Mouse (Mus musculus) forebrain, postnatal 0 days (tissue): ENCODE measurements around the gene Tipin. TPM values are rescaled to one million over a fixed set of nuclear protein-coding genes. Genes with fewer than 3 reads are reported as not detected.

Experiments used
- ATAC-seq: fragments of 200-750 bp; cut with Nextera tagmentation; 2 replicates; pipeline ENCODE4 v1.8.0; 2017; ENCODE audit warnings: mild to moderate bottlenecking, moderate library complexity
- DNase-seq: peaks from one replicate; pipeline ENCODE4 v3.0.0-alpha.2; 2015
- H3K27ac ChIP-seq: fragments of 300-500 bp; sonication (generic); 2 replicates; pipeline ENCODE4 v1.5.1; 2014; ENCODE audit warnings: low read depth, mild to moderate bottlenecking, antibody characterized with exemption, low read length, moderate library complexity, mixed read lengths
- H3K27me3 ChIP-seq: fragments of 300-500 bp; sonication (generic); 2 replicates; pipeline ENCODE4 v1.6.1; 2014; ENCODE audit warnings: mild to moderate bottlenecking, low read length, mixed read lengths; ENCODE audit not compliant: insufficient read depth
- H3K36me3 ChIP-seq: fragments of 300-500 bp; sonication (generic); 2 replicates; pipeline ENCODE4 v1.6.1; 2014; ENCODE audit warnings: mild to moderate bottlenecking, moderate library complexity; ENCODE audit not compliant: insufficient read depth
- H3K4me1 ChIP-seq: fragments of 300-500 bp; sonication (generic); 2 replicates; pipeline ENCODE4 v1.6.1; 2014; ENCODE audit warnings: antibody characterized with exemption; ENCODE audit not compliant: insufficient read depth
- H3K4me2 ChIP-seq: fragments of 300-500 bp; sonication (generic); 2 replicates; pipeline ENCODE4 v1.6.1; 2014; ENCODE audit warnings: low read depth, mild to moderate bottlenecking, moderate library complexity
- H3K4me3 ChIP-seq: fragments of 300-500 bp; sonication (generic); 2 replicates; pipeline ENCODE4 v1.5.1; 2014; ENCODE audit warnings: low read depth, low read length, mixed read lengths
- H3K9ac ChIP-seq: fragments of 300-500 bp; sonication (generic); 2 replicates; pipeline ENCODE4 v1.6.1; 2014; ENCODE audit warnings: mild to moderate bottlenecking
- H3K9me3 ChIP-seq: fragments of 300-500 bp; sonication (generic); 2 replicates; pipeline ENCODE4 v1.6.1; 2016; ENCODE audit warnings: low read length
- CTCF ChIP-seq: sonication (generic); IDR thresholded peaks from 2 replicates; pipeline ENCODE4 v1.5.1; 2016; ENCODE audit warnings: antibody characterized with exemption, control low read depth, low read depth
- WGBS: fragments of 180-500 bp; shearing (Covaris S2); extraction: QIAGEN DNeasy Blood & Tissue Kit; methylation state at CpG from one replicate; pipeline ENCODE4 v1.1.7; 2014; 5-methylcytosine and 5-hydroxymethylcytosine counted together
- polyA plus RNA-seq: library from polyadenylated mRNA; unstranded; fragments of >200 nt; fragmentation: Nextera tagmentation; extraction: Ambion mirVana; gene quantifications from 2 replicates; pipeline ENCODE4 v1.2.1, GENCODE M21; 2015
- total RNA-seq: library from RNA; depleted of rRNA; stranded (reverse); fragments of >200 nt; gene quantifications from 2 replicates; pipeline ENCODE4 v1.2.3, GENCODE M21; 2014

Tipin gene
- total and polyA plus RNA-seq, 2 experiments from 2014 or later, result 85.9 to 88.0 TPM

DNA sequence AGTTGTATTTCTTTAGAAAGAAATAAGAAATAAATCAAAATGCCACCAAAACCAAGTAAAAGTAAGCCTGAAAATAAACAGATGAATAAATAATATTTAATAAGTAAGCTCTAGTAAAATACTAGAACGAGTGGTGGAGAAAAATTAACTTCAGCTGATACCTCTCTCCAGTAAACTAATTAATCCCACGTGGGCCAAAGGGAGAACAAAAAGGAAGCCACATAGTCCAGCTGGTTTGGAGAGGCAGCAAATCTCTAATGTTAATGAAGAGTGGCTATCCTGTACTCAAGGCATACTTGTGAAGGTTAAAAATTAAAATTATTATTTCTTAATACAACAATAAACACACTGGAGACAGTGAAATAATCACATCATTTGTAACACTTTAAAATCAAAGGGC is 41.3 kb upstream of the Tipin start:
- H3K27ac ChIP-seq, result no peak overlapping the region
- H3K9me3 ChIP-seq, result no peaks in the 10 kb centered on the region
- no peaks in the 10 kb centered on the region for H3K4me1 ChIP-seq
- H3K27me3 ChIP-seq, result no peaks in the 10 kb centered on the region
- WGBS, result 46% methylated on average over 2 of the region's 2 CpGs
- H3K36me3 ChIP-seq, result no peaks in the 10 kb centered on the region
- no peak for DNase-seq
- no peak overlapping the region for H3K9ac ChIP-seq
- TF ChIP-seq CTCF, result no peak
- no peak for ATAC-seq
- H3K4me3 ChIP-seq, result no peak overlapping the region
- H3K4me2 ChIP-seq, result no peak overlapping the region

DNA sequence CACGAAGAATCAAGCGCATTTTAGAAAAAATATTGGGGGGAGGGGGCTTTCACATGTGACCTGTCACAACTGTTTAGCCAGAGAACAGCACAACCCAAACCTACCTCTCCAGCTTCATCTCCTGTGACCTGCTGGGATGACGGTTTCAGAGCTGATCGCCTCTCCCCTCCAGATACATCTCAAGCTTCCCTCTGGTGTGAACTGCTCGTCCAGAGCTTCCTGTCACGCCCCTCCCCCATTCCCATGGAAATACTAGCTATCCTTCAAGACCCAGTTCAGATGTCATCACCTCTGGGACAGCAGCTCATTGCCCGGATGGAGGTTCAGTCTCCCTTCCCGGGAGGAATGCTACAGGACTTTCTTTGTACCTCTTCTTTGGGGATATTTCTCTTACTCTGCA is 40.7 kb upstream of the Tipin start:
- Histone ChIP-seq H3K4me1 (no peaks in the 10 kb centered on the region), H3K27me3 (no peaks in the 10 kb centered on the region), H3K4me2 (no peak overlapping the region), H3K9me3 (no peaks in the 10 kb centered on the region), H3K27ac (no peak overlapping the region), H3K36me3 (no peaks in the 10 kb centered on the region), H3K9ac (no peak overlapping the region), H3K4me3 (no peak overlapping the region)
- 77% methylated on average over 8 of the region's 8 CpGs for WGBS
- DNase-seq (no peak), ATAC-seq (no peak)
- TF ChIP-seq CTCF, result no peak

GRCm38 (mm10) chr9:64242381-64242831 is 39.0 kb upstream of the Tipin start:
- TF ChIP-seq CTCF, result no peak

GRCm38 (mm10) chr9:64249371-64249770 is 32.0 kb upstream of the Tipin start:
- Histone ChIP-seq H3K27ac (no peak overlapping the region), H3K9ac (no peak overlapping the region), H3K27me3 (no peaks in the 10 kb centered on the region), H3K4me3 (no peak overlapping the region), H3K36me3 (no peaks in the 10 kb centered on the region), H3K4me2 (no peak overlapping the region), H3K4me1 (peaks cover 8% of the 10 kb centered on the region; the same call in 1 of the 2 replicates), H3K9me3 (no peaks in the 10 kb centered on the region)
- DNase-seq (no peak), ATAC-seq (no peak)
- 89% methylated on average over 1 of the region's 1 CpGs for whole genome bisulfite sequencing
- TF ChIP-seq CTCF, result no peak

More at GRCm38 (mm10) chr9:64242381-64242831, 39.0 kb upstream of the Tipin start:
- Histone ChIP-seq H3K9ac (no peak overlapping the region), H3K4me3 (no peak overlapping the region), H3K27me3 (no peaks in the 10 kb centered on the region), H3K4me2 (no peak overlapping the region), H3K4me1 (no peaks in the 10 kb centered on the region), H3K9me3 (no peaks in the 10 kb centered on the region), H3K27ac (no peak overlapping the region), H3K36me3 (no peaks in the 10 kb centered on the region)
- DNase-seq (no peak), ATAC-seq (no peak)
- WGBS, result 80% methylated on average over 6 of the region's 6 CpGs

DNA sequence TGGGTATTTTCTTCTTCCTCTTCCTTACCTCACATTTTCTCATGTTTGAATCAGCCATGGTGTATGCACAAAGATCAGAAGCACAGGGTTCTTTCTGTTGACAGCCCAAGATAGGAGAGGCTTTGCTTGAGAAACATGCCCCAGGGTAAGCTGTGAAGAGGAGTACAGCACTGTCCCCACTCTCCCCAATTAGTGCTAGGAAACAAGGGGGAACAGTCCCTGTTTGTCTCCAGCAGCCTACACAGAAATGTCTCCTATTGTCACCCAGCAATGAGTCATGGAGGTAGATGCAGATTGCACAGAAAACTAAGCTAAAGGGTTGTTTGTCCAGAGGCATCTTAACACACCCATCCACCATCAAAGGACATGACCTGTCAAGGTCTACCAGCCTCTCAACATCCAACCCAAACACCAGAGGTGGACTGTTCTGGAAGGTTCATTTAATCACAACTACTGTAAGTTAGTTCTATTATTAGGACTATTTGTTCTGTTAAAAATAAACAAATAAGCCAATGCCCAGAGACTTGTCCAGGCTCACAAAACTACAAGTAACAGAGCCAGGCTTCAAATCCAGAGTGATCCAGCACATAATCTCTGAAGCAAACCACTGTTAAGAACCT is 31.2 kb upstream of the Tipin start:
- Histone ChIP-seq H3K27ac (no peak overlapping the region), H3K27me3 (no peaks in the 10 kb centered on the region), H3K36me3 (no peaks in the 10 kb centered on the region), H3K9ac (no peak overlapping the region), H3K4me2 (no peak overlapping the region), H3K9me3 (no peaks in the 10 kb centered on the region), H3K4me3 (no peak overlapping the region), H3K4me1 (peaks cover 8% of the 10 kb centered on the region; the same call in 1 of the 2 replicates)
- DNase-seq (no peak), ATAC-seq (no peak)
- TF ChIP-seq CTCF, result no peak

DNA sequence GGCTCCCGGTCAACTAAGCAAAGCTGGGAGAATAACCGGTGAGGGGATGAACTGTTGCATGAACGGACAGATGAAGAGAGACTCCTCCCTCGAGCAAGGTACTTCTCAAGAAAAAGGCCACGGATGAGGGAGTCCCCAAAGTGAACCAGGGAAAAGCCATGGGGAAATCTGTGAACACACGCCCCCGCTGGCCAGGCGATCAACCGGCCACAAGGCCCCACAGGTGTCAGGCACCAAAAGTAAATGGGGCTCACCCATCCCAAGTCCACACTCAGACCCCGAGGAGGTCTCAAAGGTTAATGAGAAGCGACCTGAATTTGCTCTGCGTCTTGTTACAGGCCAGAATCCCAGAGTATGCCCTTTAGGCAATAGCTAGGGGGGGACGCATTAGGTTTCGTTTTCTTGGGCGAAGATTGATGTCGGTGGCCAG is 28.8 kb upstream of the Tipin start:
- Histone ChIP-seq H3K9me3 (no peaks in the 10 kb centered on the region), H3K36me3 (no peaks in the 10 kb centered on the region), H3K4me3 (peak overlapping the region; percentile 87), H3K27me3 (no peaks in the 10 kb centered on the region), H3K27ac (peak overlapping the region; percentile 82), H3K9ac (peak overlapping the region; percentile 64), H3K4me2 (peak overlapping the region; percentile 89), H3K4me1 (peaks cover 8% of the 10 kb centered on the region; the same call in 1 of the 2 replicates)
- TF ChIP-seq CTCF, result no peak
- DNase-seq (no peak), ATAC-seq (no peak)
- 1% methylated on average over 16 of the region's 16 CpGs for WGBS

DNA sequence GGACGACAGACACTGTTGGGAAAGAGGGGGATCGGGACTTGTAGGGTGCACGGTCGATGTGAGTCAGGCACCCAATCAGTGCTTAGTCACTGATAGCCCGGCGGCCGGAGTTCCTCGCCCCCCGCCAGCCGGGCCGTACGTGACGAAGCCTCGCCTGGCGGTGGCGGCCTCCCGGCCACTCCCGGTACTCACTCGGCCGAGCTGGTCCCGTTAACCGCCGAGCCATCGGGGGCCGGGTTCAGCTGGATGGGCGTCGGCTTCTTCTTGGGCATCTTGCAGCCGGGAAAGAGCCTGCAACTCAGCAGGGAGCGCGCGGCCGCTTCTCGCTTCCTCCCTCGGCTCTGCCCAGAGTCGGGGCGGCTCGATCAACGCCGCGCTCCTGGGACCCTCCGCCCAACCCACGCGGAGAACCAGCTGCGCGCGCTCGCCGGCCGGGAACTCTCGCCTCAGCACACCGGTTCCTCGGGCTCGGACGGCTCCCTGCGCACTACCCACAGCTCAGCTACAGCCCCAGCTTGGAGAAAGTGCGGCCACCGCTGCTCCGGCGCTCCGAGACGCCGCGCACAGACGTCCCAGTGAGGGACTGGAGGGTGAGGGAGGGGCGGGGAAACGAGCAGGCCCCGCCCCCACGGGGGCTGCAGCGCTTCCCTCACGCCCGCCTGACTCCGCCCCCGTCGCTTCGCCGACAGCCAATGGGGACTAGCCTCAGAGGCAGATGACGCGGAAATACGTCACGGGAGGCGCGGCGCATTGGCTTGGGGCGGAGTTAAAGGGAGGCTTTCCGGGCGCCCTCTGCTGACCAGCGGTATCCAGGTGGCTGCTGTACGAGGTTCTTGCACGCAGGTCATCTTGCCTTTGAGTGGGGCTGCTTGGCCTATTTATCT is 28.1 kb upstream of the Tipin start, which contains the start of gene Map2k1:
Gene Map2k1 (minus strand): TSS at position 611 of the 884 bp plus-strand sequence.
- under 1% methylated on average over 85 of the region's 89 CpGs for WGBS
- ATAC-seq, result peak; percentile 99
- H3K27me3 ChIP-seq, result no peaks in the 10 kb centered on the region
- peak within 1 kb of the TSS; percentile 87 for H3K4me3 ChIP-seq
- H3K9ac ChIP-seq, result peak within 1 kb of the TSS; percentile 64
- peaks cover 8% of the 10 kb centered on the region; the same call in 1 of the 2 replicates for H3K4me1 ChIP-seq
- peak; percentile 88 for TF ChIP-seq CTCF
- peak; percentile 99 for DNase-seq
- no peaks in the 10 kb centered on the region for H3K36me3 ChIP-seq
- peak within 1 kb of the TSS; percentile 89 for H3K4me2 ChIP-seq
- H3K27ac ChIP-seq, result peak within 1 kb of the TSS; percentile 82
- no peaks in the 10 kb centered on the region for H3K9me3 ChIP-seq
